Mouse (Mus musculus) B cell, adult 2 months (primary cell): ENCODE measurements around the gene Ltb4r1.

ENCODE experiments used
- DNase-seq, 2 experiments: peaks; one replicate each; pipeline ENCODE4 v3.0.0; 2022

Gene Ltb4r1

DNA sequence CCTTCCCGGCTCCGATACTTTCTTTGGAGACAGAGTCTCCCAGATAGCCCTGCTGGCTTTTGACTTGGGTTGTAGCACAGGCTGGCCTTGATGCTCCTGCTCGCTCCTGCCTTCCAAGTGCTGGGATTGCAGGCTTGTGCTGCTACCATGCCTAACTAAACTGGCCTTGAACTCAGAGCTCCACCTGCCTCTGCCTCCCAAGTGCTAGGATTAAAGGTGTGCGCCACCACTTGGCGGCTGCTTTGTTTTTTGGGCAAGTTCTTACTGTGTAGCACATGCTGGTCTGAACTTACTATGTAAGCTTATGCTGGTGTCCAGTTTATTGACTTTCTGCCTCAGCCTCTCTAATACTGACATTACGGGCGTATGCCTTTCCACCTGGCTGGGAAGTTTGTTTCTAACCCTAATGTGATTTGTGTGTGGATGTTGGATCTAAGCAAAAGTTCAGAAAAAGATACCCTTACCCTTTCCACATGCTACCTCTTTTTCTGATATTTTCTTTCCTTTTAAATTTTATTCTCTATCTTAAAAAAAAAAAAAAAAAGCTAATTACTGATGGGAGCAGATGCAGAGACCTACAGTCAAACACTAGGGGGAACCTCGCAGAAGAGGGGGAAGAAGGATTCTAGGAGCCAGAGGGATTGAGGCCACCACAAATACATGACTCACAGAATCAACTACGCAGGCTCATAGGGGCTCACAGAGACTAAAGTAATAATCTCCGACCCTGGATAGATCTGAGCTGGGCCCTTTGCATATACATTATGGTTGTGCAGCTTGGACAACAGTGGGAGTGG is 18.5 kb upstream of the Ltb4r1 start:
- no peak for DNase-seq

DNA sequence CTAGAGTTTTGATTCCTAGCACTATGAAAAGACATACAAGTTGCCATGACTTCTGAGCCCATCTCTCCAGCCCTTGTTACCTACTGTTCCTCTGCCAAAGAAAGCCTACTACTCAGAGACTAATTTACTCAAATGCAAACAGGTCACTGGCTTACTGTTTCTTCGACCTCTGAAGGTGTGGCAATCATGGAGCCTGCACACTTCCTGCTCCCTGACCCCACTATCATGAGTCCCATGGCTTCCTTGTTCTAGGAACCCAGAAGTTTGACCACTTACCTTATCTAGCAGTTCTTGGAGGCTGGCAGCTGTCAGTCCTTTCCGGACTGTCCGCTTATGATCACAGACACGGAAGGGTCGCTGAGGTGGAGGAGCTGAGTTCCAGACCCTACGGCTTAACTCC is 8.2 kb upstream of the Ltb4r1 start:
- DNase-seq = no peak

DNA sequence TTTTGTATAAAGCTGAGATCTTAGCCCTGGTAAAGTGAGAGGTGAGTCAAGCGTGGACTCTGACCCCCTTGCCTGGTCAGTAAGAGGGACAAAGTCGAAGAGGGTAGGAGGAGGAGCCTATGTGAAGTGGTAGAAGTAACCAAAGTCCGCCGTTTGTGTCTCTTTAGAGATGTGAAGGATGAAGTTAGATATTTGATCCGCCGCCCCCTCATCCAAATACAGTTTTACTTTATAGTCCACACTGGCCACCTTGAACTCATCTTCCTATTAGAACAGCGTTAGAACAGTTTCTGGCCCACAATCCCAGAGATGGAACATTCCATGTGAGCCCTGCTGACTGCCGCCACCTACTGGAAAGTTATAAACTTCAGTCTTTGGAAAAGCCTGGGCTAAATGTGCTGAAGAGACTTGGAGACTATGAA is 7.4 kb upstream of the Ltb4r1 start, which contains the start of gene Cideb:
Cideb (minus strand) TSS at position 96 of the 422 bp plus-strand sequence.
- no peak for DNase-seq

DNA sequence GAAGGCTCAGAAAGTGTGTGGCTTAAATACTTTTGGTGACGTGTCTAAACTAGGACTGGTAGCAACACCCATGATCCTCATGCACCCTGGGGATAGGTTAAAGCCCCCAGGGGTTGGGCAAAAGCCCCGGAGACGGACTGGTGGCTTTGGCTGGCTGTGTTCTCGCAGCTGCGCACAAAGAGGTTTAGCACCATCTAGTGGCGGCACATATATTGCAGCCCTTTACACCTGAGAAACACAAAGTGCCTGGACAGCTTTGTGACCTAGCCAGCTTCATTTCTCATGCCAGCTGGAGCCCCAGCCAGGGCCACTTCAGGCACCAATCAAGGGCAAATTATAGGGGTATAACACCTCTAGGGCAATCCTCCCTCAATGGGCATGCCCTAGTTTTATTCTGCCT is 5.6 kb upstream of the Ltb4r1 start:
- DNase-seq = peak; percentile 92 to 93

DNA sequence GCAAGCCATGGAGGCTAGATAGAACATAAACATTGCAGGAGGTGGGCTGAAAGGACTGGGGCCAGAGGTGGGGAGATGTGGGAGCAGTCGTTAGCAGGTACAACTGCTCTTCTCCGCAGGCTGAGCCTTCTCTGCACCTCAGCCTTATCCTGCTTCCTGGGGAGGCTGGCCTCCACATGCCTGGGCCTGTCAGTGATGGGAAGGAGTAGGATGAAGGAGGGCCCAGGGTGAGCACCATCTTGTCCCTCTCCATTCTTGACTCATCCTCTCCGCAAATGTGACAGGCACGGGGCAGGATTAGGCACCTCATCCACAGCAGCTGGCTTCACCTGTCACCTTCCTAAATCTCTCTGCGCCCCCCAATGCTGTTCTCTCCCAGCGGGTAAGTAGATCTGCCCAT is 4.6 kb upstream of the Ltb4r1 start, which contains the start of gene Ltb4r2:
Ltb4r2 (plus strand) TSS at position 266 of the 400 bp plus-strand sequence.
- DNase-seq = no peak

DNA sequence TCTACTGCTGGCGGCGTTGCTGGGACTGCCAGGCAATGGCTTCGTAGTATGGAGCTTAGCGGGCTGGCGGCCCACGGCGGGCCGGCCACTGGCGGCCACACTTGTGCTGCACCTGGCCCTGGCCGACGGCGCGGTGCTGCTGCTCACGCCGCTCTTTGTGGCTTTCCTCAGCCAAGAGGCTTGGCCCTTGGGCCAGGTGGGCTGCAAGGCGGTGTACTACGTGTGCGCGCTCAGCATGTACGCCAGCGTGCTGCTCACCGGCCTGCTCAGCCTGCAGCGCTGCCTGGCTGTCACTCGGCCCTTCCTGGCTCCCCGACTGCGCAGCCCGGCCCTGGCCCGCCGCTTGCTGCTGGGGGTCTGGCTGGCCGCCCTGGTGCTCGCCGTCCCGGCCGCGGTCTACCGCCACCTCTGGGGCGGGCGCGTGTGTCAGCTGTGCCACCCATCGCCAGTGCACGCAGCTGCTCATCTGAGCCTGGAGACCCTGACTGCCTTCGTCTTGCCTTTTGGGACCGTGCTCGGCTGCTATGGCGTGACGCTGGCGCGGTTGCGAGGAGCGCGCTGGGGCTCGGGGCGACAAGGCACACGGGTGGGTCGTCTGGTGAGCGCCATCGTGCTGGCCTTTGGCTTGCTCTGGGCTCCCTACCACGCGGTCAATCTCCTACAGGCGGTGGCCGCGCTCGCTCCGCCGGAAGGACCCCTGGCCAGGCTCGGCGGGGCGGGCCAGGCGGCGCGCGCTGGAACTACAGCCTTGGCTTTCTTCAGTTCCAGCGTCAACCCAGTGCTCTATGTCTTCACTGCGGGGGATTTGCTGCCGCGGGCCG is 3.6 kb upstream of the Ltb4r1 start:
- peak; percentile 35 to 37 for DNase-seq

DNA sequence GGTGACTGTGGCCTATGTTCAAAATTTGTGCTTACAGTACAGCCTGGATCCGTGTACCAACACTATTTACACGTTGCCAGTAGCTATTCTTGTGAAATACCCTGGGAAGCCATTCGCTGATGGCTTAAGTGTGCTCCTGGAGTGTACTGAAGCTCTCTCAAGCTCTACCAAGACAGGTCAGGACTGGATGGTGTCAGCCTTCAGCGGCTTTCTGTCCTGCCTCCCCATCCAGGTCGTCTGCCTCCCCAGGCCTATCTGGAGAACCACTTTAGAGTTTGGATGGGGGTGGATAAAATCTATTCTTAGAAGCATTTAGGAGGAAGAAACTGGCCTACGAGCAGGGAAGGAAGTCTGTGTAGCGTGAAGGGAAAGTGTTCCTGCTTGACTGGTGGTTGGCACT is 2.6 kb upstream of the Ltb4r1 start:
- DNase-seq = no peak

DNA sequence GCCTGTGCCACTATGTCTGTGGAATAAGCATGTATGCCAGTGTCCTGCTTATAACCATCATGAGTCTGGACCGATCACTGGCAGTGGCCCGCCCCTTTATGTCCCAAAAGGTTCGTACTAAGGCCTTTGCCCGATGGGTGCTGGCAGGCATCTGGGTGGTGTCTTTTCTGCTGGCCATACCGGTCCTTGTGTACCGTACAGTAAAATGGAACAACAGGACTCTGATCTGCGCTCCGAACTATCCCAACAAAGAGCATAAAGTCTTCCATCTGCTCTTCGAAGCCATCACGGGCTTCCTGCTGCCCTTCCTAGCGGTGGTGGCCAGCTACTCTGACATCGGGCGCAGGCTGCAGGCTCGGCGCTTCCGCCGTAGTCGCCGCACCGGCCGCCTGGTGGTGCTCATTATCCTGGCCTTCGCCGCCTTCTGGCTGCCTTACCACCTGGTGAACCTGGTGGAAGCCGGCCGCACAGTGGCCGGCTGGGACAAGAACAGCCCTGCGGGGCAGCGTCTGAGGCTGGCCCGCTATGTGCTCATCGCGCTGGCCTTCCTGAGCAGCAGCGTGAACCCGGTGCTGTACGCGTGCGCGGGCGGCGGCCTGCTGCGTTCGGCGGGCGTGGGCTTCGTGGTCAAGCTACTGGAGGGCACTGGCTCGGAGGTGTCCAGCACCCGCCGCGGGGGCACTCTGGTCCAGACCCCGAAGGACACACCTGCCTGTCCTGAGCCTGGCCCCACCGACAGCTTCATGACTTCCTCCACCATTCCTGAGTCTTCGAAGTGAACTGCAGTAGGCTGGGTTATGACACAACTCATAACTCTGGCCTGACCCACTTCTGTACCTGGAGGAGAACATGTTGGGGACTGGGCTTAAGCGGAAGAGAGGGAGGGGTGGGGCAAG is 2.0 kb downstream of the Ltb4r1 start:
- DNase-seq = peak; percentile 46 to 56

DNA sequence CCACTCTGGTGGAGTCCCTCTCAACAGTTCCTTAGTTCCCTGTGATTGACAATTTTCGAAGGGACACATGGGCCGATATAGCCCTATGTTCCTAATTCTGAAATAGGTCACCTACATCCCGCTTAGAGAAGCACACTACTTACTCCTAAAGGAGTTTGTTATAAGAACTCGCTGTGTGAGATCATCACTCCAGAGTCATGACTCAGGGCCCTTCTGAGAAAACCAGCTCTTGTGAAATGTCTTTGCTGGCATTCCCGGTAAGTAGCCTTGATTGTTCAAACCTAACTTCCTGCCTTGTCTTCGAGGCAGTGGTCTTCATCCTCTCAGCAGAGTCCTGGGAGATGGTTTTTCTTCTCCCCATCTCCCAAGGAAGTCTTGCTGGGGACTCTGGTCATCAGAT is 2.8 kb downstream of the Ltb4r1 start:
- no peak for DNase-seq

DNA sequence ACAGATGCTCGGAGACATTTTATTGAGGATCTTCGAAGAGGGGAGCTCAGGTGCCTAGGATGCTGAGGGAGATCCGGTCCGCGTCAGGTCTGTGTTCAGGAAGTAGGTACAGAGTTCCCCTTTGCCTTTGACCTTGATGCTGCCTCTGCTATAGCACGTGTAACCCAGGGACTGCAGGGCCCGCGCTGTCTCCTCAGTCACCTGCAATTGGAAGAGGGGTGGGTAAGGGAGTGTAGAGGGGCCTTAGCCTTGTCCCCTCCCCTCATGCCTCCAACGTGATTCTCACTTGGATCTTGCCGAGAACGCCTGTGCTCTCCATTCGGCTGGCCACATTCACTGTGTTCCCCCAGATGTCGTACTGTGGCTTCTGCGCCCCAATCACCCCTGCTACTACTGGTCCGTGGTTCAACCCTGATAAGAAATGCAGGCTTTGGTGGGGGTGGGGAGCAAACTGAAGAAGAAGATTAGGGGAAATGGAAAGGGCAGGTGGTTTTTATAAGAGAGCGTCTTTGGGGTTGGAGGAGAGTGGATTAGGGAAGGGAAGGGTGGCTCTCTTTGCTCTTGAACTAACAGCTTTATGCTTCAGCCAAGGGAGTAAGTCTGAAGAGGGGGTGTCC is 3.4 kb downstream of the Ltb4r1 start:
- no peak for DNase-seq

DNA sequence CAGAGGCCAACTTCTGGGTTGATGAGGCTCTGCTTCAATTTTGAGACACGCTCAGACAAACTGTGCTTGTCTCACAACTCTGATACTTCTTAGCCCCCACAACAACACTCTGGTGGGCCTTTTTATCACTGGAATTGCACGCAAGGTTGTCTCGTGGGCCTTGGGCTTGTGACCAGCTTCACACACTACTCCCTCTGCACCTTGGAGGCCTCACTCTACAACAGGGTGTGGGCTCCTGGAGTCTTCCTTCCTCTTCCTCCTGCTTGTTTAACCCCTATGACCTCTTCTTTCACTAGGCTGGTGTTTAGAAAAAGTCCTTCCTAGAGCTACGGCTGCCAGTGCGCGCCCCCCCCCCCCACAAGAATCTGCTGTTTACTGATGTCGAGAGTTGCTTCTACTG is 10.9 kb downstream of the Ltb4r1 start:
- DNase-seq = no peak

DNA sequence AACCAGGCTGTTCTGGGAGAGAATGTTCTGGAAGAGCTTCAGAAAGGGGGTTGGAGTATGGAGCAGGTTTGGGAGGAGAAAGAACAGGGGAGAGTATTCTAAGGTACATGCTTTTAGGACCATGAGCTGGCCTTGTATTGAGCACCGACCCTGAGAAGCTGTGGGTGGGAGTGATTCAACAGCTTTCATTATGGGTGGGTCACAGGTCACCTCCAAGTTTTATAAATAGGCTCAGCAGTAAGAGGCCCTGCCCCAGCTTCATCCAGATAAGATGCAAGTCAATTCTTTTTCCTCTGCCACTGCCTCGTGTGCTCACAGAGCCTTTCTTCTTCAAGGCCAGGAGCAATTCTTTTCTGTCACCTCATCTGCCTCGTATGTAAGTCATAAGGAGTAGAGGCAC is 11.4 kb downstream of the Ltb4r1 start:
- no peak for DNase-seq

DNA sequence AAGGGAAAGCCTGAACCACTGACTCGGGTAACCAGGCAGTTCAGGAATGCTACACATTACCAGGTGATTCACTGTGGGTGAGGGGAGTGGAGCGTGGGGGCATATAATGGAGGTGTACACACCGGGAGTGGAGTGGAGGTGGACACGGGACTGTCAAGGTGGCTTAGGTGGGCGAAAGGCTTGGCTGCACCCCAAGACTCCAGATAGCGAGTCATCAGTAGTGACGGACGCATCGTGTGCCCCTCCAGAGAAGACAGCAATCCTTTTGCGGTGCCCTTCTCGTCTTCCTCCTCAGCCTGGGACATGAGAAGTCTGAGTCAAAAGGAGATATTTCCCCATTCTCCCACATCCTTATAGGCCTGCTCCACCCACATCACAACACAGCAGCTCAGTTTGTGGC is 12.0 kb downstream of the Ltb4r1 start:
- DNase-seq = peak in 1 of 2 experiments; percentile 0

DNA sequence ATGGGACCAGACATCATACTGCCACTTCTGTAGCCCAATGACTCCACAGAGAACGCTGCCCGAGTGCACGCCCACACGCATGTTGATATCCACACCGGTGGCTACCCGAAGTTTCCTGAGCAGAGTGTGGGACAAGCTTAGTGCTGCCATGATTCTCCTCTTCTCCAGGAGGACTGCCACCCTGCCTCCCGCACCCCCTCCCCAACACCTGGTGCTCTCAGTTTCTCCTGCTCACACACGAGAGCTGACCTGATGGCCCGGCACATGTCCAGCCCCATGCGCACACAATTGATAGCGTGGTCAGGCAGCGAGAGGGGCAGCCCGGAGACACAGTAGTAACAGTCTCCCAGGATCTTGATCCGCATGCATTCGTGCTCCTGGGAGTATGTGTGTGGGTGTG is 12.9 kb downstream of the Ltb4r1 start:
- DNase-seq = peak in 1 of 2 experiments; percentile 0

DNA sequence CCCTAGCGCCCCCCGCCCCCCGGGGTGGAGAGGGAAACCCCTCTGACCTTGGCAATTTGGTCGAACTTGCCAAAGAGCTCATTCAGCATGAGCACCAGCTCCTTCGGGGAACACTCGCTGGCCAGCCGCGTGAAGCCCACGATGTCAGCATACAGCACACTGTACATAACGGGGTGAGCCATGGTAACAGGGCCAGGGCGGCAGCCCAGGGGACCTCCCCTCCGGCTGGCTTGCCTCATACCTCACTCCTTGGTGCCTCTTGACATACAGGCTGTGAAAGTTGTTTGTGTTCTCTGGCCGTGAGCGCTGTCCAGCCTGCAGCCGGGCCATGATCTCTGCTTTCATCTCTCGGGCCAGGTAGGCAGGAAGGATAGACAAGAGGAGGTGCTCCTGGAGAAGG is 13.9 kb downstream of the Ltb4r1 start:
- peak; percentile 0 for DNase-seq

DNA sequence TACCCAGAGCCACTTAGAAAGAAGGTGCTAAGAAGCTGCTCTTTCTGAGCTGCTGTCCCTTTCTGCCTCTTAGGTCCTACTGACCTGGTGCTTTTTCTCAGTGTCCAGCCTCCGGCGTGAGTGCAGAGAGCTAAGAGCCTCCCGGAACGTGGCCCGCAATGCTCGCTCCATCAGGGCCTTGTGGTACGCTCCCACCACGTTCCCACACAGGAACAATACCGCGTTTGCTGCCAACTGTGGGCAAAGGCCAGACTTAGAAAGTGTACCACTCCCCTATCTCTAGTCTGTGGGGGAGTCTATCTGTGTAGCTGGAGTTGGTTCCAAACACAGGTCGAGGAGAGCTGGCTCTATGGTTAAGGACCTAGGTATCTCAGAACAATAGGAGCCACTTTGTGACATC is 15.0 kb downstream of the Ltb4r1 start:
- DNase-seq = no peak

DNA sequence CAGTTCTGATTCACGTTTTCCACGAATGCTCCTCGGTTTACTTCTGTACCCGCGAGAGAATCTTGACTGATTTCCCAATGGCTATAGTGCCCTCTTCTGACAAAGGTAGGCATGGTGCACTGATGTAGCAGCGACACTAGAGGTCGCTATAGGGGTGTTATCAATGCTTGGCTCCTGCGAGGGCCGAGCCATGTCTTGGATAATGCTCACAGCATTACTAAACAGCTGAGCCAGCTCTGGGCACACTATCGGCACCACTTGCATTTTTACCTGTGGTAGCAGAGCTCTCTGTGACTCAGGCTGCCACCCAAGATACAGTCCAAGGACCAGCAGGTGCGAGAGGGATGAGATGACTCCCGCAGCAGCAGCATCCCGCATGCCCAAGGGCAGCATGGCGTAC is 15.5 kb downstream of the Ltb4r1 start:
- peak; percentile 64 to 67 for DNase-seq

DNA sequence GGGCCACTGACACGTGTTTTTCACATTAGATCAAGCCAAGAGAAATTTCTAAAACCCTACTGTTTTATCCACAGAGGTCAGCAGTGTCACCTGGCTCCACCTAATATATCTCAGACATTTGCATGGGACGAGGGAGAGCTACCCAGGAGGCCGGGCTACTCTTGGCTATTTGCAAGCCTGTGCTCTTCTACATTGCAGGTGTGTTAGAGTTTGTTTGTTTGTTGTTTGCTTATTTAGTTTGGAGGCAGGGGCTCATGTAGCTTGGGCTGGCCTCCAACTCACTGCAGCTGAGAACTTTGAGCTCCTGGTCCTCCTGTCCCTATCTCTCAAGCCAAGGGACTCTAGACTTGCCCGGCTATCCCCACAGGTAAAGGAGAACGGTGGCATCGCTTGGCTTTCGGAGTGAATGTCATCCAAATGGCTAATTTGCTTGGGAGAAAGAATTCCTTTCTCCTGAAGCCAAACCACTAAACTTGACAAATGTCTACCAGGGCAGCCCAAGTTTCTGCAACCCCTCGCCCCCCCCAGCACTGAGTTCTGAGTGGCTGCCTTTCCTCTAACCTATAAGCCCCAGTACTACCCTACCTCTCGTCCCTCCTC is 16.7 kb downstream of the Ltb4r1 start:
- DNase-seq = no peak

DNA sequence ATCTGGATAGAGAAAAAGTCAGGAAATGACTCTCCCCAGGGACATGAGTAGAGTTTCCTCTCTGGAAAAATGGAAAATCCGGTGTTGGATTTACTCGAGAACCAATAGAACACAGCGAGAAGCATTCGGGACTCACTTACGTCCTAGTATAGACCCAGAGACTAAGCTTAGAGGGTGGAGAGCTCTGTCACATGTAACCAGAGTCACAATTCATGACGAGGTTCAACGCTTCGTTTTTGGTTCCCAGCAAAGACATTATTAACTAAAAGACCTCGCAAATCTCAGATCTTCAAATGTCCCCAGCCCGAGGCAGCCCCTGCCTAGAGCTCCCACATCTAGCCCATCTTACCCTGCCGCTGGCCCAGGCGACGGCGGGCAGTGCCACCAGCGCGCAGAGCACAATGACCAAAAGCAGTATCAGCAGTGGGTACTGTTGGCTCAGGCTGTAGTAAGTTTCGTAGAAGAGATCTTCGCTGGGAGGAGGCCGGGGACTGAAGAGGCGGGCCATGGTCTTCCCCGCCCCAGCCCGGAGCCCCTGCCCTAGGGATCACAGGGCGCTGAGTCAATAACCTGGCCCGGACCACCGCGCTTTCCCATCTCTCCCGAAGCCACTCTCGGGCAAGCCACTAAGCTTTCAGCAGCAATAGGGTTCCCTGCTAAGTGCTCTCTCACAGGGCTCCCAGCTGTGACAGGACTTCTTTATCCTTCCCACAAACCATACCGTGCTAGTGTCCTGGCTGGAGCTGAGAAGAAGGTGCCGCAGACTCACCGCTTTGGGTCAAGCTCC is 17.6 kb downstream of the Ltb4r1 start:
- no peak for DNase-seq

DNA sequence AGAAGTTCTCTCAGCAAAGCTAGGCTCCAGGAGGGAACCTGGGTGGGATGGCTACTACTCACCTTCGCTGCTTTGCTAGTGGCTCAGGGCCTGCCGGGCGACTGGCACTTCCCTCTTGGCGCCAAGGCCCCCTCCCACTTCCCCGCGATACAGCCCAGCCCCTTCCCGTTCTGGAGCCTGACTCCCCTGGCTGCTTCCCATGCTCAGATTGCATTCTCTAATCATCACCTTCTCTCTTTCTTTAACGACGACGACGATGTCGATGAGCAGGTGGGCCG is 18.1 kb downstream of the Ltb4r1 start, which contains the start of gene Adcy4:
Adcy4 (minus strand) TSS at position 138 of the 278 bp plus-strand sequence.
- DNase-seq = no peak

DNA sequence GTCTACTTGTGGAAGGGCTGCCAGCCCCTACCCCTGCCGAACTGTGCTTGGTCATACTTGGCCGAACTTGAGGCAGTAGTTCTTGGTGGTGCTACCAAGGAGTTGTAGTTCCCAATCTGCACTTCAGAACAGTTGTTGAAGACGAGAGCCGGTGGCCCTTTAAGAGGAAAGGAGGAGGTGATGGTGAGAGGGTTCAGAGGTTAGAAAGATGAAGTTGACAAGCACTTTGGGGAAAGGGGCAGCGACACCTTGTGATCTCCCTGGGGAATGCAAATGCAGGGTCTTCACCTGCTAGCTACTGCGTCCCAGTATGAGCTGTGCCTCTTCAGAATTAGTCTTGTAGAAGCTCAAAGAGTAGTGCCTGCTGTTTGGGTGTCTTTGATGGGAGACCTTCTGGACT is 19.4 kb downstream of the Ltb4r1 start:
- no peak for DNase-seq
